Mouse (Mus musculus) heart, adult 18-20 months (tissue): ENCODE measurements around the gene Col12a1. TPM values are rescaled to one million over a fixed set of nuclear protein-coding genes. Genes with fewer than 3 reads are reported as not detected.
A peak's percentile ranks its signal among the peaks of the same experiment; 100 is the strongest.

Experiments
- DNase-seq, 2 experiments: peaks; one replicate each; pipeline ENCODE4 v3.0.0; 2021 to 2022; ENCODE audit warnings: mixed read lengths in 1 of 2
- long read RNA-seq, 2 experiments: library from polyadenylated mRNA; stranded (forward); transcript quantifications; one replicate each; pipeline ENCODE4 v2.0.0; 2021
- total RNA-seq, 2 experiments: library from RNA; stranded (reverse); gene quantifications; 2 replicates each; pipeline ENCODE4 v1.2.3; 2021

The Col12a1 gene
- total RNA-seq, result 1 to 10 TPM in 1 of 2 experiments, under 1 TPM in 1; 0.42 to 1.2 TPM
- long read RNA-seq, experiment 1, result 0 reads
- long read RNA-seq, experiment 2, result 0 reads

GRCm38 (mm10) chr9:79718481-79719370 is at the start of gene Col12a1:
TSS of gene Col12a1 (minus strand) at chr9:79718831.
- peak; percentile 74 to 78 for DNase-seq

GRCm38 (mm10) chr9:79766991-79767545 is 48.4 kb upstream of the Col12a1 start:
- DNase-seq, result no peak

- no peak for DNase-seq
These were observed 46.7 kb upstream of the Col12a1 start for GRCm38 (mm10) chr9:79765329-79765728.

- DNase-seq, result no peak
These were observed 43.9 kb upstream of the Col12a1 start for GRCm38 (mm10) chr9:79762519-79762918.

DNA sequence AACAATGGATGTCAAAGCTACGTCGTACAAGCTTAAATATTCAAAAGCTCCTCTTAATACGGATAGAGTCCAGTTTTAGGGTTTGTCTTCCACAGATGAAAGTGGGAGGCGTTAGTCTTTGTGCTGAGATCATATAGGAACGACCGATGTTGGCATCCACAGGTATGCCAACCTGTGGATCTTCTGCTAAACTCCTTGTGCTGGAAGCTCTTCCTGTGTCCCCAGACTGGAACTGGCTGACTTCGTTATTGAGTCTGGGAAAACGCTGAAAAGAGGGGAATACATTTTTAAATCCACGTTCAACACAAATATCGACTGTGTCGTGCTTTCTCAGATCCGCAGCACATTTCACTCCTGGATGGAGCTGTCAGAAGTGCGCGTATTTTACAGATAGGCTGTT is 41.4 kb upstream of the Col12a1 start:
- DNase-seq, result no peak

DNA sequence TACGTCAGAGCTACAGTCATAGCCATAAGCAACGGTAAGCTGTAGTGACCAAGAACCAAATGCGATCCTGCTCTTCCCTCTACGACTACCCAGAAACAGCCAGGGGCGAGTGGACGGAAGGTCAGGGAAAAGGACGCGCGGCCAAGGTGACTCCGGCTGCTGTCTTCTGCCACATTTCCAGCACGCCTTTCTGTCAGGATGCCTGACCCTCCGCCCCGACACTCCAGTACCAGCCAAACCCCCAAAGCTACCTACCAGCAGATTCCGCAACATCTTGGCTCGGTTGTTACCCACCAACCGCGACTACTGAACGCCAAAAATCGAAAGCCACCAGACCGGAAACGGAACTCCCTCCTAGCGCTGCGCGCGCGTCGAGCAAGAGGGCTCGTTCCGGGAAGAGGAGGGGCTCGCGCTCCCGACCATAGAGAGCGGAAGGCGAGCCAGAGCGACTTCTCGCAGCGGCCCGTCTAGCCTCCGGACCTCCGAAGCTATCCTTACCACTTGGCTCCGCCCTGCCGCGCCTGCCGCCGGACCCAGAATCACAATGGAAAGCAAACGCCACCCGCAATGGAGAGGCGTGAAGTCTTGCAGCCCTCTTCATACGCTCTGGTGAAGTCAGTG is 40.9 kb upstream of the Col12a1 start, which contains the start of gene Cox7a2:
Gene Cox7a2 (minus strand): TSS at position 494 of the 621 bp plus-strand sequence.
- peak; percentile 96 to 98 for DNase-seq

DNA sequence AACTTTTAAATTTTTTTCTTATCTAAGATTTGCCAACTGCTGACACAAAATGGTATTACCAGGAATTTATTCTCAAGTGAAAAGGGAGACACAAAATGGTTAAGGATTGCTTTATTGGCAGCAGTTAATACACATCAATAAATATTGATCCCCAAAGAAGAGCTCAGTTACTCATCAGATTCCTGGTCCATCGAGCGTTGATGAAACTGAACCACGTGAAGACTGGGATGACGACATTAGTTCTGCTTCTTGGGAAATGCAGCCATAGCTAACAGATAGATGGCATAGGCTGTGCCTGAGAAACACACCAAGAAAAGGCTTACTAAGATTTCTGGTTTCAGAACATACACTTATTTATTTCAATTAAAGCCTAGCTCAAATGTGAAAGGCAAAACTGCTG is 36.7 kb upstream of the Col12a1 start:
- no peak for DNase-seq

GRCm38 (mm10) chr9:79751846-79752245 is 33.2 kb upstream of the Col12a1 start:
- DNase-seq, result no peak

DNA sequence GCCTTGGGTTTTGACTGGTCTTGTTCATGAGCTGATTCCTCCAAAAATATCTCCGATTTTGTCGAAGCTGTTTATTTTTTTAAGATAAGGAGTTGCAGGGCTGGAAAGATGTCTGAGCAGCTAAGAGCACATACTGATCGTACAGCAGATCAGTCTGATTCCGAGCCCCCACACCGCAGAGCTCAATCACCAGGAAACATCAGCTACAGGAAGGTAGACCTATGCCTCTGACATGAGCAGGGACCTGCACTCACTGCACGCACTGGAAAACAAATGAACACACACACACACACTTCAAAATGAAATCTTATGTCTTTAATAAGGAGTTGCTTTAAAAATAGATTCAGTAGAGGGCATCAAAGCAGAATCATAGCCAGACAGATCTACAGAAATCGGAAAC is 32.1 kb upstream of the Col12a1 start:
- DNase-seq, result no peak

DNA sequence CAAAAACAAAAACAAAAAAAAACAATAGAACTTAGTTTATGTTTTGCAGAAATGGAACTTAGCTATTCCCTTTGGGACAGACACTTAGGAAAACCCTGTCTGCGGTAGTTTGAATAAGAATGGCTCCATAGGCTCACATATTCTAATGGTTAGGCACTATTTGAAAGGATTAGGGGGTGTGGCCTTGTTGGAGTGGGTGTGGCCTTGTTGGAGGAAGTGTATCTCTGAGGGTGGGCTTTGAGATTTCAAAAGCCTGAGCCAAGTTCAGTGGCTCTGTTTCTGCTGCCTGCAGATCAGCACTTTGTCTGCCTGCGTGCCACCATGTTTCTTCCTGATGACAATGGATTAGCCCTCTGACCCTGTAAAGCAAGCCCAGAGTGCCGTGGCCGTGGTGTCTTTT is 26.4 kb upstream of the Col12a1 start:
- DNase-seq, result no peak

DNA sequence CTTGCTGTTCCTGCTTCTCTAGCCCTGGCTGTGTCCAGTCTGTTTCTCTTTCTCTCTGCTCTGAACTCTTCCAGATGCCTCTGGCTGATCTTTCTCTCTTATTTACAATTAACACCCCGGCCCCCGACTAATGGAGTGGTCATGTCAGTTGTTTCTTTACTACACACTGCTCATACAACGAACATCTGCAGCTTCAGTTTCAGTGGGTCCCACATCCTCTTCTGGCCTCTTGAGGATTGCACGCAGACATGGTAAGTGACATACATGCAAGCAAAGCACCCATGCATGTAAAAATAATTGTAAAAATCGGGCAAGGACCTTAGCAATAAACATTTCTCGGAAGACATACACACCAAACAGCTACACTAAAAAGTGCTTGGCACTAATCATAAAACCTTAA is 17.0 kb upstream of the Col12a1 start:
- DNase-seq, result no peak

DNA sequence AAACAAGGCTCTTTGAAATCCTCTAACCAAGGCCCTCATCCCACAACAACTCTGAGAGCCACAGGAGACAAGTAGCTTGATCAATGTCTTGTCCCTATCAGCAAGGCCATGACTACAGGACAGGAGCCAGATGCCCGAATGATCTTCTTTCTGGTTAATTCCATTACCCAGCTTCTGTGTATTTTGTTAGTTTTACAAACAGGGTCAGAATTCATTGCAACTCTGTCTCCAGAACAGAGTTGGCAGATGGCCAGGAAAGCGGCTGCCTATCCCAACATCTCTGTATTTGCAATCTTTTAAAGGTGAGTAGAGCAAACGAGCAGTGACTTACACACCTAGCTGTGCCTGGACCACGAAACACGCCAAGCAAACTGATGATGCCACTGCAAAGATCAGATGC is 11.7 kb upstream of the Col12a1 start:
- DNase-seq, result no peak

- peak in 1 of 2 experiments; percentile 63 for DNase-seq
These were observed 4.5 kb upstream of the Col12a1 start for GRCm38 (mm10) chr9:79723090-79723489.

GRCm38 (mm10) chr9:79721056-79721455 is 2.4 kb upstream of the Col12a1 start:
- DNase-seq, result peak; percentile 17 to 71

DNA sequence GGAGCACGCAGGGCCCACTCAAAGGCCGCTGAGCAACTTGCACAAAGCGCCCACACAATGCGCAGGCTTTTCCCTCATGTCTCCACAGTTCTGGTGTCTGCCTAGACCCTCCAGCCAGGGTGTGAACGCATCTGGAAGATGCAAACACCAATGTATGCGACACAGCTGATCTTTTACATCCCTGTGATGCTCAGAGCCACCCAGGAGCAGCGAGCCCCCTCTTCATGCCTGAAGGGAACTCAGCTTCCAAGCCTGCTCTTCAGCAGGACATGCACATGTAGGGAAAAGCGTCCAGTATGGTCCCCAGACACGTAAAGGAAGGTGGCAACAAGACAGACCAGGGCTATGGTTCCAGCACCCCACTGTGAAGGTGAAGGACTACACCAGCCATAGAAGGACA is 1.5 kb upstream of the Col12a1 start:
- no peak for DNase-seq

- peak; percentile 26 to 46 for DNase-seq
These were observed 820 bp upstream of the Col12a1 start for GRCm38 (mm10) chr9:79719451-79719850.

DNA sequence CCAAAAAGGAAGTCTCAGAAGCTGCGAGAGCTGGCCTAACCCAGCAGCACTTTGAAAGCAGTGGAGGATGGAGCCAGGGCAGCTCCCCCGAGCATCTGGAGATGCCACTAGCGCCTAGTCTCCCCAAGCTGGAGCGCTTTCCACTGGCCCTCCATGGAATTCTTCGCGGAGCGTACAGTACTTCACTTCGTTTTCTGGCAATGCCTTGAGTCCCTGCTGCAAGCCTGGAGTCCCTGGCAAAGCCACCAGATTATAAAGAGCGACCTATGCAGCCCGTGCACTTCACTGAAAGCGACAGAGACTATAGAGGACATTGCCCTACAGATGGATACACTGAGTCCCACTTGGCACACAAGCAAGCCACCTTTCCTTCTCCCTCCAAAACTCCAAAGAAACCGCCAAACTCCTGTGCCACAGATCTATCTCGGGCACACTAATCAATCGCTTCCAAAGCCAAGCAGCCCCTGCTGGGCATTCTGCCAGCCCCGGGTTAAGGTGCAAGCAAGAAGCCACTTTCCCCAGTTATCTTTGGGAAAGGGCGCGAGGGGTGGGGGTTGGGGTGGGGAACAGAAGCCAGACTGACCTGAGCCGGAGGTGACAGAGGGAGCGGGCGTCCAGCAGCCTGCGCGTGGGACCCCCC is 675 bp downstream of the Col12a1 start:
- DNase-seq, result peak in 1 of 2 experiments; percentile 20

GRCm38 (mm10) chr9:79716909-79717835 is 1.5 kb downstream of the Col12a1 start:
- peak; percentile 45 to 80 for DNase-seq

- DNase-seq, result no peak
These were observed 2.1 kb downstream of the Col12a1 start for GRCm38 (mm10) chr9:79716496-79716895.

- DNase-seq, result peak; percentile 55 to 76
These were observed 4.1 kb downstream of the Col12a1 start for GRCm38 (mm10) chr9:79714471-79715045.
